Mouse (Mus musculus): ENCODE data around the gene Gm49673.
"Not testable (repeated sequence)": the region's sequence is repeated elsewhere in the genome, so short reads cannot be mapped to it uniquely, and the experiment has no call there.

The Gm49673 gene

GRCm38 (mm10) chr17:8147439-8148316 is at the start of gene Gm49673, which contains the start of gene Rnaset2a:
Gene Gm49673, minus strand, starts transcription at chr17:8147788.
Gene Rnaset2a, minus strand, starts transcription at chr17:8148097.
- DNase-seq (ENCODE audit: low read depth, low spot score): not testable (repeated sequence)

GRCm38 (mm10) chr17:8195685-8196376 is 48.2 kb upstream of the Gm49673 start:
- DNase-seq (ENCODE audit: low read depth, low spot score): no peak

- DNase-seq (ENCODE audit: low read depth, low spot score): peak; percentile 76
Observed at GRCm38 (mm10) chr17:8193678-8194077, 46.1 kb upstream of the Gm49673 start.

- DNase-seq (ENCODE audit: low read depth, low spot score): no peak
Observed at GRCm38 (mm10) chr17:8184217-8184616, 36.6 kb upstream of the Gm49673 start.

GRCm38 (mm10) chr17:8183815-8184214 is 36.2 kb upstream of the Gm49673 start:
- no peak for DNase-seq (ENCODE audit: low read depth, low spot score)

- peak; percentile 40 for DNase-seq (ENCODE audit: low read depth, low spot score)
Observed at GRCm38 (mm10) chr17:8177090-8177489, 29.5 kb upstream of the Gm49673 start.

- no peak for DNase-seq (ENCODE audit: low read depth, low spot score)
Observed at GRCm38 (mm10) chr17:8171081-8171480, 23.5 kb upstream of the Gm49673 start.

- no peak for DNase-seq (ENCODE audit: low read depth, low spot score)
Observed at GRCm38 (mm10) chr17:8170331-8170730, 22.7 kb upstream of the Gm49673 start.

GRCm38 (mm10) chr17:8167436-8167835 is 19.8 kb upstream of the Gm49673 start:
- DNase-seq (ENCODE audit: low read depth, low spot score): peak; percentile 33

GRCm38 (mm10) chr17:8166454-8166853 is 18.9 kb upstream of the Gm49673 start:
- DNase-seq (ENCODE audit: low read depth, low spot score): not testable (repeated sequence)

GRCm38 (mm10) chr17:8165977-8166376 is 18.4 kb upstream of the Gm49673 start:
- DNase-seq (ENCODE audit: low read depth, low spot score): not testable (repeated sequence)

GRCm38 (mm10) chr17:8165608-8165945 is 18.0 kb upstream of the Gm49673 start:
- not testable (repeated sequence) for DNase-seq (ENCODE audit: low read depth, low spot score)

- DNase-seq (ENCODE audit: low read depth, low spot score): not testable (repeated sequence)
Observed at GRCm38 (mm10) chr17:8164701-8165607, 17.4 kb upstream of the Gm49673 start, which contains the start of gene Fgfr1op. Gene Fgfr1op, plus strand, starts transcription at chr17:8165501.

- DNase-seq (ENCODE audit: low read depth, low spot score): peak; percentile 22
Observed at GRCm38 (mm10) chr17:8160969-8161368, 13.4 kb upstream of the Gm49673 start.

- DNase-seq (ENCODE audit: low read depth, low spot score): not testable (repeated sequence)
Observed at GRCm38 (mm10) chr17:8158627-8159026, 11.0 kb upstream of the Gm49673 start.

GRCm38 (mm10) chr17:8155982-8156381 is 8.4 kb upstream of the Gm49673 start:
- DNase-seq (ENCODE audit: low read depth, low spot score): not testable (repeated sequence)

- not testable (repeated sequence) for DNase-seq (ENCODE audit: low read depth, low spot score)
Observed at GRCm38 (mm10) chr17:8155010-8155409, 7.4 kb upstream of the Gm49673 start.

- DNase-seq (ENCODE audit: low read depth, low spot score): not testable (repeated sequence)
Observed at GRCm38 (mm10) chr17:8146931-8147330, 657 bp downstream of the Gm49673 start.

GRCm38 (mm10) chr17:8143802-8144673 is 3.5 kb downstream of the Gm49673 start:
- not testable (repeated sequence) for DNase-seq (ENCODE audit: low read depth, low spot score)

- peak; percentile 7 for DNase-seq (ENCODE audit: low read depth, low spot score)
Observed at GRCm38 (mm10) chr17:8140210-8140609, 7.4 kb downstream of the Gm49673 start.
